Mouse (Mus musculus) brain, embryonic 14.5 days (tissue): ENCODE results near the gene Mtcl1. TPM values are rescaled to one million over a fixed set of nuclear protein-coding genes. Genes with fewer than 3 reads are reported as not detected.

Source experiments
- DNase-seq: peaks from one replicate; pipeline ENCODE4 v3.0.0-alpha.2; 2011; ENCODE audit warnings: low read depth
- CTCF ChIP-seq: fragments of 200-500 bp; IDR thresholded peaks from 2 replicates; pipeline ENCODE4 v1.5.1; 2012; ENCODE audit warnings: inconsistent platforms, mild to moderate bottlenecking, moderate library complexity, borderline replicate concordance; ENCODE audit not compliant: insufficient read depth, insufficient read length; ENCODE audit errors: extremely low read depth
- POLR2A ChIP-seq: fragments of 200-500 bp; IDR thresholded peaks from 2 replicates; pipeline ENCODE4 v1.6.1; 2012; ENCODE audit warnings: mild to moderate bottlenecking, inconsistent platforms, borderline replicate concordance; ENCODE audit not compliant: poor library complexity, insufficient read depth, insufficient read length, severe bottlenecking; ENCODE audit errors: extremely low read depth
- polyA plus RNA-seq: library from polyadenylated mRNA; depleted of rRNA; stranded (reverse); fragments of >200 nt; gene quantifications from 2 replicates; pipeline ENCODE4 v1.2.3, GENCODE M21; 2012

Mtcl1 gene
- polyA plus RNA-seq, 1 experiment, result 34.8 TPM

DNA sequence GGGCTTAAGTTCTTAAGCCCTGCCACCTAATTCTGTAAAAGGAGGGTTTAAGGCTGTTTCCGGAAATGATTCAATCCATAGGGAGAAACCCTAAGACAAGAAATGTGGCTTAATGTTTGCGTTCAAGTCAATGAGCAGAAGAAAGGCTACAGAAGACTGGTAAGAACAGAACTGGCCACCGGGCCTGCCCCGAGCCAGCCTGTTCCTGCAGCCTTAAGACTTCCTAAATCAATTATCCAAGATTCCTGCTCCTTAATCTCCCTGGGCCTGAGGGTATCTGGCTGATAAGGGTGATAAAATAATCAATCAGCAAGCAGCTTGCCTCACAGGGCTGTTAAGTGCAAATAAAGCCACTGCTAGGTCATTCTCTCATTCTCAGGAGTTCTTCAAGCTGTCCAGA is 31.8 kb downstream of the Mtcl1 start:
- no peak for DNase-seq
- TF ChIP-seq POLR2A (no peak), CTCF (no peak)

DNA sequence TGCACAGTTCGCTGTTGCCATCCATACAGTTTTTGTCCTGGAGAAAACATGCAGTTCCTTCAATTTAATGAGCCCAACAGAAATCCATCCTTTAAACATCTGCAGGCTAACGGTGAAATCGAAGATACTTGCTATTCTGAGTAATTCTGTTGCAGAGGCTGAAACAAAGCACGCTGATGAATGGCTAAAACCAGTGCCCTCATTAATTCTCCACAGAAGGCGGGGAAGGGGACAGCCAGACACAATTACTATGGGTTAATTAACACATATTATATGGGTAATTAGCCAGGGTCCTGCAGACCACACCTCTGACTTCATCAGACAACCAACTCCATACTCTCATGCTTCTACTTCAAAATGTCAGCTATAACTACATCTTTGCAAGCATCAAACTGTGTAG is 32.2 kb downstream of the Mtcl1 start:
- no peak for TF ChIP-seq CTCF
- no peak for TF ChIP-seq POLR2A

DNA sequence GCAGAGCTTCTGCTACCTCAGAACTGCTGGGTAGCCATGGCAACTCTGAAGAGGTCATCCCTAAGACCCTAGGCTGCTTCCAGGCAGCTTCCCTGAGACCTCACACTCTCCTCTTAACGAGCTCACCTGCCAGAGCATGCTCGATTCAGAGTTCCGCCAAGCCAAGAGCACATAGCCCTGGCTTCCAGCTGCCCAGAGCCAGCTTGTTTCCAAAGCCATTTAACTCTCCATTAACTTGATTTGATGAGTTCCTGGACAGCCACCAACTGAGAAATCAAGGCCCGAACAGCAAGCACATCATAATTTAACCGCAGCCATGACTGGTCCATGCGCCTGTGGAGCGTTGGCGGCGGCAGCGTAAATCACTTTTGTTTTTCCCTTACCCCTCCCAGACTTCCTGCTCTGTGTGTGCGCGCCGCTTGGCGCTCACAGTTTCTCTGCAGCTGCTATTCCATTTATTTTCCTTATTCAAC is 32.7 kb downstream of the Mtcl1 start:
- DNase-seq, result peak; percentile 92
- TF ChIP-seq CTCF (0 out of 2 replicates have a peak, but pooled peaks have one; percentile 3), POLR2A (no peak)

More for the DNA sequence above, 32.2 kb downstream of the Mtcl1 start:
- no peak for DNase-seq

DNA sequence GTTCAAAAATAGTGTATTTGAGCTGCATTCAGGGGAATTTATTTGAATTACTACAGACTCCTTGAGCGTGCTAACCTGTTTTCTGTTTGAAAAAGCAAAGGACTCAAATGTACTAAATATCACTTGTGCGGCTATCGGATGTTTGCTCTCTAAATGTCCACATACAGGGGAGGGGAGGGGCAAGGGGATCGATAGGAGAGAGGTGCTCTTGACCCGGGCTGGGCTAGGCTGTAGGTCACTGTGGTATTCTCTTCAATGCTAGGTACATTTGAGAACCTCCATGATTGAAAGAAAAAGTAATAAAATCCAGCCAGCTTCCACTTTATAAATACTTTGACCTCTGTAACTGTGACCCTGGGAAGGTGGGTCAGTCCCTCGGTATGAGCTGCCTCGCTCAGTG is 33.1 kb downstream of the Mtcl1 start:
- no peak for TF ChIP-seq POLR2A
- no peak for TF ChIP-seq CTCF
- no peak for DNase-seq

DNA sequence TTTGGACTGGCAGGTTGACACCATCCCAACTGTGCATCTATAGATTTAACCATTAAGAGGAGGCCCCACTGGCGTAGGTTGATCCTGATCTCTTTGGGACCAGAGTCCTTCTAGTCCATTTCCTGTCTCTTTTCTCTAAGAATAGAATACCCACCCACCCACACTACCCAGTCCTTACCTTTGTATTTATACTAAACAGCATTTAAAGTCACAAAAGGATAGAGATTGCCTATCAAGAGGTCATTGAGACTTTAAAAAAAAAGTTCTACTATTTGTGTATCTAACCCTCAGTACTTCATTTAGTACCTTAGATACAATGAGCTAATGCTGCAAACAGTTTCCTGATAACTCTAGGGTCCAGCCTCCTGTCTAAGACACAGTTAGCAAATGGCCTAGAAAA is 35.2 kb downstream of the Mtcl1 start:
- TF ChIP-seq POLR2A, result no peak
- no peak for TF ChIP-seq CTCF

DNA sequence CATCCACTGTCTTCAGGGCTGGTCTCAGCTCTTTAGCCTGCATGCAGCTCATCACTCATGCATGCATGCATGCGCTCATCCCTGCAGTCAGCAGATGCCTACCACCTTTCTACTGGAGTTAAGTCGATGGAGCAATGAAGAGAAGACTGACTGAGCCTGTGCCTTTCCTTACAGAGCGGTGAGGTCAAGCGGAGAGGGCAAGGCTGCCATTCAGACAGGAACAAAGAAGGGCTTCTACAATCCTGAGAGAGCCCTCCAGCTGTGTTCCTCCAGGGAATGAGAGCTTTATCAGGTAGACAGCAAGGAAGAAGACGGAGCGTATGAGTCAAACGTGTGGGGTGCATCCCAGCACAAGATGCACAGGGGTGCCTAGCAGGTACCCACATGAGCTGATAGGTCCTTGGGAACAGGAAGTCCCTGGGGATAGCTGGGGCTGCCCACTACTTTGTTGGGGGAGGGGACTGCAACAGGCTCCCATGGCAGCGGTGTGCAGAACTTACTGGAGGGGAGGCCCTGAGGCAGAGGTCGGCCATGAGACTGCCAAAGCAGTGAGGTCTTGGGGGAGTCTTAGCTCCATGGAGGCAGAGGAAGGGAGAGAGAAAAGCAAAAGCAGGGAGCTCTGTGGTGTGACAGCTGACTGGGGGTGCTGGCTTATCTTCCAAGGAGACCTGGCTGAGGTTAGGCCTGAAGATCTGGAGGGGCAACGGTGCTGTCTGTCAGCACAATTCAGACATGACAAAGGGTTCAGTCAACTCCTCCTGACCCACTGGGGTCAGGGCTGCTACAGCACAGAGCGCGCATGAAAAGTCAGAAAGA is 37.2 kb downstream of the Mtcl1 start:
- DNase-seq, result peak; percentile 66
- TF ChIP-seq POLR2A, result no peak
- TF ChIP-seq CTCF, result no peak

More for the DNA sequence above, 35.2 kb downstream of the Mtcl1 start:
- no peak for DNase-seq

DNA sequence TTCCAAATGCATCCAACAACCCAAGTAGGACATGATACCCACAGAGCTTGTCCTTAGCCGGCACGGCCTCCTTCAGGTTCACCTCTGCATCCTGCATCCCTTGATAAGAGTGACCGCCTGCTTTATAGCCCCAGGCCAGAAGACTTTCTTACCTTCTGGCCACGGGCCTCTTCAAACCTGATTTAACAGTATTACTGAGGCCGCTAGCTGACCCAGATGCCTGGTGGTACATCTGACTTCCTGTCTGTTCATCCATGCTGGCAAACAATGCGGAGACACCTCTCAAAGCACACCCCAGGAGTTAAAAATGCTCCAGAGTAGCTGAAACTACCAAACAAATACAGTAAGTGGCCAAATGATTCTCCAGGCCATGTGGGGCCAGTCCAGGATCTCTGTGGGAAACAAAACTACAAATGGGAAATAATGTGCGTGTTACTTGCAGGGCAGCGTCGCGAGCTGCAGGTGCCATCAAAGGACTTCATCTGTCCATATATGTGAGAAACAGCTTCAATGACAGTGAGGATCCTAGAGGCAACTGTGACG is 38.6 kb downstream of the Mtcl1 start:
- DNase-seq, result no peak
- TF ChIP-seq CTCF (no peak), POLR2A (no peak)

GRCm38 (mm10) chr17:66409070-66409605 is 40.4 kb downstream of the Mtcl1 start:
- DNase-seq, result no peak

DNA sequence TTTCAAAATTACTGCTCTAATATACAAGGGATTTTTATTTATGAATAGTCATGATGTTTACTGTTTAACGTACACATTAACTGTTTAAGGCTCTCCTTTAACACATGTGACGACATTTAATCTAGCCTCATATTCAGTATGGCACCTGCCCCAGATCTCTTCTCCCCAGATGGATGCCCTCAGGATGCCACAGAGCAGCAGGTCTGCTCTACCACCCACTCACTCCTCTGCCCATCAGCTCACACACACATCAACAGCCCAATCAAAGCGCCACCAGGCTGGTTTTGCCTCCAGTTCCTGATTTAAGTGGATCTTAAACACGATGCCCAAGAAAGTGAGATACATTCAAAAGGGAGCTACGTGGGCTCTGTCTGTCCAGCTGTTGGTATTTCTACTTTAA is 41.1 kb downstream of the Mtcl1 start:
- no peak for TF ChIP-seq POLR2A
- no peak for TF ChIP-seq CTCF
- no peak for DNase-seq

More at GRCm38 (mm10) chr17:66409070-66409605, 40.4 kb downstream of the Mtcl1 start:
- TF ChIP-seq POLR2A (no peak), CTCF (no peak)

DNA sequence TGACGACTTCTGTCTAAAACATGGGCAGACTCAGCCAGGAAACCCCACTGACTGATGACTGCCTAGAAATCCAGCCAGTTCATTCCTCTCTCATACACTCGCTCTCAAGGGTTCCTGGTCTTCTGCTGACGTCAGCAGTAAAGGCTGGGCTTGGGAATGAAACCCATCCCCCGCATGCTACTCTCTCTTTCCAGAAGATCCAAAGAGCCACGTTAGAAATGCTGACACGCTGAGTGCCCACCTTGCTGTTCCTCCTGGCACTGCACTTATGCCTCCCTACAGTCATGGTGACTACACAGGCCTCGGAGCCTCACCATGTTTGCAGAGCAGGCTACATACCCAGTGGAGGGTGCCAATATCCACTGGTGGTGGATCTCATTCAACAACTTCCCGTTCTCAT is 41.7 kb downstream of the Mtcl1 start:
- TF ChIP-seq CTCF (no peak), POLR2A (no peak)
- DNase-seq, result no peak

- no peak for TF ChIP-seq POLR2A
- TF ChIP-seq CTCF, result no peak
Measured at GRCm38 (mm10) chr17:66405601-66406000, 43.9 kb downstream of the Mtcl1 start.

More at GRCm38 (mm10) chr17:66405601-66406000, 43.9 kb downstream of the Mtcl1 start:
- DNase-seq, result no peak
